Mouse (Mus musculus) kidney, adult 2 months (tissue): ENCODE measurements around the gene Pcare. TPM values are rescaled to one million over a fixed set of nuclear protein-coding genes. Genes with fewer than 3 reads are reported as not detected.

Experiments used
- DNase-seq: peaks from one replicate; pipeline ENCODE4 v3.0.0; 2021
- H3K27ac ChIP-seq: fragments of 200-500 bp; 2 replicates; pipeline ENCODE4 v1.5.1; 2012; ENCODE audit warnings: low read depth, low read length, control low read depth, inconsistent platforms; ENCODE audit not compliant: insufficient read depth
- H3K27me3 ChIP-seq: fragments of 200-500 bp; replicated peaks from 2 replicates; pipeline ENCODE4 v1.6.1; 2012; ENCODE audit warnings: mild to moderate bottlenecking, moderate library complexity, low read length, inconsistent platforms; ENCODE audit not compliant: control insufficient read depth, insufficient read depth
- H3K36me3 ChIP-seq: fragments of 200-500 bp; 2 replicates; pipeline ENCODE4 v1.6.1; 2012; ENCODE audit warnings: mild to moderate bottlenecking, moderate library complexity, low read length, inconsistent platforms; ENCODE audit not compliant: control insufficient read depth, insufficient read depth
- H3K4me1 ChIP-seq: fragments of 200-500 bp; 2 replicates; pipeline ENCODE4 v1.6.1; 2011; ENCODE audit warnings: low read length; ENCODE audit not compliant: control insufficient read depth, insufficient read depth
- H3K4me3 ChIP-seq: fragments of 200-500 bp; 2 replicates; pipeline ENCODE4 v1.5.1; 2011; ENCODE audit warnings: mild to moderate bottlenecking, low read depth, low read length, control low read depth; ENCODE audit not compliant: insufficient read depth
- CTCF ChIP-seq: fragments of 200-500 bp; conservative IDR thresholded peaks from 2 replicates; pipeline ENCODE4 v1.5.1; 2011; ENCODE audit warnings: low read depth, mild to moderate bottlenecking, control low read depth, low read length, moderate library complexity, mixed read lengths; ENCODE audit not compliant: insufficient read depth, insufficient read length
- POLR2A ChIP-seq: fragments of 200-500 bp; IDR thresholded peaks from one replicate; pipeline ENCODE4 v1.6.1; 2011; ENCODE audit warnings: low read depth, low read length, control low read depth
- WGBS: fragments of 180-500 bp; shearing (Covaris S2); methylation state at CpG from one replicate; pipeline ENCODE4 v1.1.7; 2018; 5-methylcytosine and 5-hydroxymethylcytosine counted together
- polyA plus RNA-seq: library from polyadenylated mRNA; depleted of rRNA; stranded (reverse); fragments of >200 nt; gene quantifications from 2 replicates; pipeline ENCODE4 v1.2.3, GENCODE M21; 2012; rRNA removed

The Pcare gene
- polyA plus RNA-seq: not detected in 2 replicates

DNA sequence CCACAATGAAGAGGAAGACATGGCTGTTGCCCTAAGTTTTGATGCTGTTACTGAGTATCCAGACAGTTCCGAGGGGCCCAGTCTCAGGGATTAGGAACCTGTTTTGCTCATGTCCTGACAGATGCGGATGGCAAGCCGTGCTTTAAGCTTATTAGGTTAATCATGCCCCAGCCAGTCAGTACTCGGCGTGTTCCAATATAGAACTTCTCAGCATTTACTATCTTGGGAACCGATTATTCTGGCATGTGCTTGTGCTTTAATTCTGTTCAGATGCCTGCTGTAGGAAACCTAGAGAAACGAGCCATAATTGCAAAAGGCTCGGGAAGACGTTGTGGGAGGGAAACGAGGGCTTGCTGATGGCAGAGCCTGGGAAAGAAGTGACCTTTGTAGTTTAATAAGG lies at the start of gene Pcare:
Pcare (minus strand) TSS at position 64 of the 400 bp plus-strand sequence.
- Histone ChIP-seq H3K27me3 (no peaks in the 10 kb centered on the region), H3K36me3 (no peaks in the 10 kb centered on the region), H3K4me1 (no peaks in the 10 kb centered on the region), H3K4me3 (no peak within 1 kb of the TSS), H3K27ac (no peak within 1 kb of the TSS)
- TF ChIP-seq CTCF: no peak
- TF ChIP-seq POLR2A: no peak
- DNase-seq: no peak
- 57% methylated on average over 10 of the region's 10 CpGs for WGBS

GRCm38 (mm10) chr17:71795521-71796205 lies 43.0 kb upstream of the Pcare start:
- Histone ChIP-seq H3K27ac (no peak overlapping the region), H3K4me1 (no peaks in the 10 kb centered on the region), H3K27me3 (no peaks in the 10 kb centered on the region), H3K4me3 (no peak overlapping the region), H3K36me3 (no peaks in the 10 kb centered on the region)
- TF ChIP-seq CTCF: no peak
- no peak for TF ChIP-seq POLR2A
- no peak for DNase-seq
- 63% methylated on average over 15 of the region's 15 CpGs for WGBS

DNA sequence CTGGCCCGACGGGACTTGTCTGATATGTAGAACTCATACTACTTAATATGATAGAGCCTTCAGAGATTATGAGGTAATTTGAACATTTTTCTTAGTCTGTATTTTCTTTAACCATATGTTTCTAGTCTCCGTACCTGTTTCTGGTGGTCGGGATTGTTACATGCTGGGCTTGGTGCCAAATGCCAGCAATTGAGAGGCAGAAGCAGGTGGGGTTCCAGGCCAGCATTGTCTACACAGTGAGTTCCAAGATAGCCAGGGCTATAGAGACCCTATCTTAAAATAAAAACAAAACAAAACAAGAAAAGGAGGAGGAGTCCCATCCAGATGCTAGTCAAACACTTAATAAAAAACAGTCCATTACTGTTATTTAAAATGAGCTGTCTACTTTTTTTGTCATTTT lies 38.9 kb upstream of the Pcare start:
- 84% methylated on average over 4 of the region's 4 CpGs for WGBS
- DNase-seq: no peak
- Histone ChIP-seq H3K4me3 (no peak overlapping the region), H3K27ac (no peak overlapping the region), H3K4me1 (no peaks in the 10 kb centered on the region), H3K27me3 (no peaks in the 10 kb centered on the region), H3K36me3 (no peaks in the 10 kb centered on the region)
- TF ChIP-seq CTCF (no peak), POLR2A (no peak)

GRCm38 (mm10) chr17:71791109-71791508 lies 38.4 kb upstream of the Pcare start:
- Histone ChIP-seq H3K27ac (no peak overlapping the region), H3K36me3 (no peaks in the 10 kb centered on the region)
- WGBS: 85% methylated on average over 4 of the region's 4 CpGs

DNA sequence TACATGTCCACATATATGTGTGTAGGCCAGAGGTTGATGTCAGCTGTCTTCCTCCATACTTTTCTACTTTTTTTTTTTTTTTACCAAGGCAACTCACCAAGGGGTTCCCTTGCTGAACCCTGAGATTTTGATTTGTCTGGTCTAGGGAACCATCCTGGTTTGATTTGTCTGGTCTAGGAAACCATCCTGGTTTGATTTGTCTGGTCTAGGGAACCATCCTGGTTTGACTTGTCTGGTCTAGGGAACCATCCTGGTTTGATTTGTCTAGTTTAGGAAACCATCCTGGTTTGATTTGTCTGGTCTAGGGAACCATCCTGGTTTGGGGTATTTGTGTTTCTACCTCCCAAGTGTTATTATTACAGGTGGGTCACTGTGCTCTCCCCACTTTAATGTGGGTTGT lies 33.8 kb upstream of the Pcare start:
- Histone ChIP-seq H3K27me3 (no peaks in the 10 kb centered on the region), H3K36me3 (no peaks in the 10 kb centered on the region), H3K4me1 (no peaks in the 10 kb centered on the region), H3K27ac (no peak overlapping the region), H3K4me3 (no peak overlapping the region)
- peak; percentile 25 for DNase-seq
- TF ChIP-seq POLR2A: no peak

More at GRCm38 (mm10) chr17:71791109-71791508, 38.4 kb upstream of the Pcare start:
- Histone ChIP-seq H3K4me1 (no peaks in the 10 kb centered on the region), H3K4me3 (no peak overlapping the region), H3K27me3 (no peaks in the 10 kb centered on the region)
- no peak for TF ChIP-seq CTCF
- no peak for TF ChIP-seq POLR2A
- no peak for DNase-seq

DNA sequence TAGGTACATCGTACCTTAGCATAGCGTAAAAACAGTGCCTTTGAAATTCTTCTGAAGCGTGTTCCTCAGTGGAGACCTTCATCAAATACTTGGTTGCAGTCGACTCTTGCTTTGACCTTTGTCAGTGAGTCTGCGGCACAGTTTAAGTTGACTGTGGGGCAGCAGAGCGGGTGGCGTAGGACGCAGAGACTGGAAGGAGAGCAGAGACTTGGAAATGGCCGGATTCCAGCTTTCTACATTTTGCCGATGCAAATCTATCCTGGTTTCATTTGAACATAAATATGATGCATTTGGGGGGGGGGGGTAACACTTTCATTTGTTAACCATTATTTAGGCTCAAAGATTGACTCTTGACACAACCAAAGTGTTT lies 30.7 kb upstream of the Pcare start:
- 16% methylated on average over 10 of the region's 10 CpGs for WGBS
- no peaks in the 10 kb centered on the region for H3K36me3 ChIP-seq
- H3K27me3 ChIP-seq: no peaks in the 10 kb centered on the region
- peak; percentile 15 for DNase-seq
- TF ChIP-seq POLR2A (no peak), CTCF (no peak)
- H3K4me3 ChIP-seq: peak overlapping the region; percentile 51
- H3K4me1 ChIP-seq: no peaks in the 10 kb centered on the region
- H3K27ac ChIP-seq: no peak overlapping the region

DNA sequence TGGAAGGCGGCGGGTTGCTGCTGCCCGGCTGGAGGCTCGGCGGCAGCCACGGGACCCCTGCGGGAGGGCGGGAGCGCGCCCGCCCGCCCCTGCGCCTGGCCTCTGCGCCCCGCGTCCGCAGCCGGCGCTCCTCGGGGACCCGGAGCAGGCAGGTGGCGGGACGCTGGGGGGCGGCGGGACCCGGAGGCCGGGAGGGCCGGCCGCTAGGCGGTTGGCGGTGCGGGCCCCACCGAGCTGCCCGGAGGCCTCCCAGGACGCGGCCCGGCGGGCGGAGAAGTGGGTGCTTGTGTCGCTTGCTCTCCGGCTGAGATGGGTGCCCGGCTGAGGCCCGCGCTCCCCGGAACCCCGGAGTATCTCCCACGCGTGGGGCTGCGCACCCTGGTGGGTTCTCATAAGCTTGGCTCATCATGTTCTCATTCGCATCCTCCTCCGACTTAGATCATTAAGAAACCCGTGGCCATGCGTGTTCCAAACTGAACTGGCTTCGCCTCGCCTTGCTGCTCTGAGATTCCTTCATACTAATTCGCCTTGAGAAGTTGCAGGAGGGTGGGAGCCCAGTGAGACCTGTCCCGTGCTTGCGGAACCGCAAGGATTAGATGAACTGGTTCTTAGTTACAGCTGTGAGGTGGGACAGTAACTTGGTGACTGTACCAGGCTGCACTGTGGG lies 30.1 kb upstream of the Pcare start:
- no peaks in the 10 kb centered on the region for H3K36me3 ChIP-seq
- DNase-seq: peak; percentile 9
- H3K4me3 ChIP-seq: peak overlapping the region; percentile 51
- WGBS: 2% methylated on average over 48 of the region's 59 CpGs
- TF ChIP-seq CTCF (no peak), POLR2A (no peak)
- no peaks in the 10 kb centered on the region for H3K4me1 ChIP-seq
- no peaks in the 10 kb centered on the region for H3K27me3 ChIP-seq
- H3K27ac ChIP-seq: no peak overlapping the region
